Mouse (Mus musculus): ENCODE data around the gene Rec114.

The Rec114 gene

GRCm38 (mm10) chr9:58662007-58662406, 81.8 kb downstream of the Rec114 start:
- DNase-seq (ENCODE audit: low read depth), result no peak

GRCm38 (mm10) chr9:58660673-58661072, 83.1 kb downstream of the Rec114 start:
- DNase-seq (ENCODE audit: low read depth), result no peak

DNA sequence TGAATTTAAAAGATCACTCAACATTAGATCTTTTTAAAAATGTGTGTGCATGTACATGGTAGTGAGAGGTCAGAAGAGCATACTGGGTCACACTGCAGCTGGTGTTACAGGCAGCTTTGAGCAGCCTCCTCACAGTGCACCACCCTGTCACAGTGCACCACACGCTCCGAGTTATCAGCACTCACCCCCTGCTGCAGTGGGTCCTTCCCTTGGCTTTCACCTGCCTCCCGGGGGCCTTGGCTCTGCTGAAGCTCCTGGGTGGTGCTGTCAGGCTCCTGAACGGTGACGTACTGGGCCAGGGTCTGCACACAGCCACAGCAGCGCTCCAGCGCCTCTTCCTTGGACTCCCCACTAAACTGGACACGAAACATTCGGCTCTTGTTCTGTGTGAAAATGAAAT, 83.8 kb downstream of the Rec114 start:
- no peak for DNase-seq (ENCODE audit: low read depth)

GRCm38 (mm10) chr9:58659331-58659730, 84.4 kb downstream of the Rec114 start:
- no peak for DNase-seq (ENCODE audit: low read depth)

DNA sequence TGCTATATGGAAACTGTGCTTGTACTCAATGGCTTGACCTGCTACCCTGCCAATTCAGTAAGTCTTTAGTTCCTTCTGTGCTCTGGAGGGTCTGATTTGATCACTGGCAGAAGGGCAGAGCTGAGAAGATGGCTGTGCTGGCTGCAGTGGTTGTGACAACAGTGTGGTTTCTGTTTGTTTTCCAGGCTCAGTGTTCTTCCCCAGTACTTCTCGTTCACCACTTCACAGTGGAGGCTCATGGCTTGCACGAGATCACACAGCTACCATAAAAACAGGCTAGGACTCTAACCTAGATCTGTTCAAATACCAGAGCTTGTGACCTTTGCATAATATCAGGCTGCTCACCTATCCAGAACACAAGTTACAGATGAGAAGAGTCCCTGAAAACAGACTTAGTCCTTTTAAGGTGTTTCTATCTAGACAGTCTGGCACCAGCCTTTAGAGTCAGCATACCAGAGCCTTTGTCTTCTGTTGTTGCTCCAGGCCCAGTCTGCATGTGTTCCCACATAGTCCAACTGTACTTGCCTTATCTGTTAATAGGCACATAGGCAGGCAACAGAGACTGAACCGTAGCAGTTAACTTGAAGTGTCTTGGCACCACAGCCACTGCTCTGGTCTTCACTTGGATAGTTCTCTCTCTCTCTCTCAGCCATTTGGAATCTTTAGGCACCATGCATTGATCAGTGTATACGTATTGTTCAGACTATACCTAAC, 85.0 kb downstream of the Rec114 start:
- no peak for DNase-seq (ENCODE audit: low read depth)

DNA sequence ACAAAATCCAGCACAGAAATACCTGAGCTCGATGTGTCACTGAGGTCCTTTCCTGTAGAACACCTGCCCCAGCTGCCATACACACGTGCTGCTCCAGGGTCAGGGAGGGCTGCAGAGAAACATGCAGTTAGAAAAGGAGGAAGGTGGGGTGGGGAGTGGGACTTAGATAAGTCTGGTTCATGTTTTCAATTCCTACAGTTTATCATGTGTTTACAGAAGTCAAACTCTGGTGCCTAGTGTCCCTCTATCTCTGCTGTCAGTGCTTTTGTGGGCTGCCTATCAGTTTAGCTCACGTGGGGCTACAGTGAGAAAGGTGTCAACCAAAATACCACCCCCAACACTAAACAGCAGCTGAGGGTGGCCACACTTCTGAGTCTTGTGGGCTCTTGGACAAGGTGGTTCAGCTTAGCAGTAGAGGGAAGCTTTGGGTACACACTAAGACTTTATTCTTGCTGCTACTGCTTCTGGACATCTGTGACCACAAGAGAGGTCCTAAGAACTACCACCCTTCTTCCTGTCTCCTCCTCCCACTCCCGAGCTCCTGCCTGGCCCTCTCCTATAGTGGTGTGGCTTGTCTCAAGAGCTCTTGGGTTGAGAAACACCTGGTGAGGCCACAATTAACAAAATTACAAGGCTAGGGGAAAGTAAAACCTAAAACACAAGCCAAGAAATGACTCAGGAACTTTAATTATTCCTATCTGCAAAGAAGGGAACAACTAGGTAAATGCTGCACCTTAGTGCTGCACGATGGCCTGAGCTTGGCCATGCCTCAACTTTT, 85.8 kb downstream of the Rec114 start:
- no peak for DNase-seq (ENCODE audit: low read depth)

- DNase-seq (ENCODE audit: low read depth), result no peak
These were observed 86.9 kb downstream of the Rec114 start for GRCm38 (mm10) chr9:58656824-58657223.

DNA sequence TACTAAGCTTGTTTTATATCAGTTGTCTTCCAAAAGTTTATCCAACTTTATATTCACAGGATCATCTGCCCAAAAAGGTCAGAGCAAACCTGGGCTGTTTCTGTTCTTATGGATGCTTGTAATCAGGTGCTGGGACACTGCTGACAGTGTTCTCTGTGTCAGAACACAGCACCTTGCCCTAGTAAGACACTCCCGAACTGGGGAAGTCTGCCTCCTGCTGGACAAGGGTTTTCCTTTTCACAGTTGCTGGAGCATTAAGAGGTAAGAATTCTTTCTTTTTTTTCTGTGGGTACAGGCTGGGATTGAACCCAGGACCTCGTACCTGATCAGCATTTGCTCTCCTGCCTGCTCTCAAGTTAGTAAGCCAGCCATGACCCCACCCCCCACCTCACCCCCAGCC, 87.4 kb downstream of the Rec114 start:
- no peak for DNase-seq (ENCODE audit: low read depth)

GRCm38 (mm10) chr9:58654494-58654893, 89.3 kb downstream of the Rec114 start:
- DNase-seq (ENCODE audit: low read depth), result no peak

GRCm38 (mm10) chr9:58651993-58652392, 91.8 kb downstream of the Rec114 start:
- no peak for DNase-seq (ENCODE audit: low read depth)

GRCm38 (mm10) chr9:58649265-58649626, 94.5 kb downstream of the Rec114 start:
- DNase-seq (ENCODE audit: low read depth), result no peak

DNA sequence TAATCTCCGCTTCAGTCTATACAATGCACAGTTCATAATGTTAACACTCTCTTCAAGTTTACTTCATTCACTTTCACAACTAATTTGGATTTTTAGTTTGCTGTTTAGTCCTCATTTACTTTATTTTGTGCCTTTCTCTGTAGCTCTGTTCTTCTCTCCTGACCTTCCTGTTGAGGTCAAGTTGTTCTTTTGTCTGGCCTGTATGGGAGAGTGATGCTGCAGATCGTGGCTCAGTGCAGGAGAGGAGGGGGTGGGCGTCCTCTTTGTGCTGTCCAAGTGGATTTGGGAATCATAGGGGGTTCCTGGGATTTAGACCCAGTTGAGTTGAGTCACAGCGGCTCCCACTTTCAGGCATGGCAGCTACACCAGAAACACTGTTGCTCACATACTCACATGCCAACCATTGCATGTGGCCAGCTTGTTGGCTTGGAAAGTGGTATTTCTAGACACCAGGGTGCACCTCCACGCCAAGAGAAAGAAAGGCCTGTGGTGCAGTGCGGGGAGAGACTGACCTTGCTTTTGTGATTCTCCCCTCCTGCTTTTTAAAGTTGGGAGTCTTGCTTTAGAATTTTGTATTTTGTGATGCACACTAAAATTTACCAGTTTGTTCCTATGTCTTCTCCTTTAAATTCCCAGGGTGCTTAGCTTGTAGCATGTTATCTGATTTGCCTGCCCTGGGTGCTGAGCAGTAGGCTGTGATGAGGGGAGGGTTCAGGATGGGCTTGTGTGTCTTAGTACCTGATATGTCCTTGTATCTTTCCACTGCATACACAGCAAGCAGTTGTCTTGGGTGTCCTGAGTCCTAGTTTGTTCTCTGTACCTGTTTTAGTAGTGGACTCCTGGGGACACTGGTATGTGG, 95.1 kb downstream of the Rec114 start:
- DNase-seq (ENCODE audit: low read depth), result no peak

GRCm38 (mm10) chr9:58630441-58630840, 113.3 kb downstream of the Rec114 start:
- no peak for DNase-seq (ENCODE audit: low read depth)

- DNase-seq (ENCODE audit: low read depth), result no peak
These were observed 116.6 kb downstream of the Rec114 start for GRCm38 (mm10) chr9:58627197-58627596.

GRCm38 (mm10) chr9:58623009-58623408, 120.8 kb downstream of the Rec114 start:
- DNase-seq (ENCODE audit: low read depth), result no peak

- no peak for DNase-seq (ENCODE audit: low read depth)
These were observed 128.5 kb downstream of the Rec114 start for GRCm38 (mm10) chr9:58615064-58615938.

DNA sequence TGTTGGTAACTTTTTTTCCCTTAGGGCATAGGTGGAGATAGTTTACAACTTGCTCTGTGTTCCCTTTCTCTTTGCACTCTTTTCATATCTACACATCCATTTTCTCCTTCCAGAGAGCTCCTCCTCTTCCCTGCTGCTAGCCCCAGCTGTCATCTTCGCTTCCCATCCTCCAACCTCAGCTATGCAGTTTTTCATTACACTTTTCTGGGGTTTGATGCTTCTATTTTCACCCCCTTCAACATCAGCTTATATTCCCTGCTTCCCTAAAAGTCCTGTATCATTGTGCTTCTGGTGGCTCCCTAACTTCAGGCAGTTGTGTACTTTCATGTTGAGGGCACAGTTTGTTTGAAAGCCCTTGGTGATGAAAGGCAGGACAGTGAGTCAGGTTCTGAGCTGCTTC, 130.0 kb downstream of the Rec114 start:
- no peak for DNase-seq (ENCODE audit: low read depth)
